Mouse (Mus musculus): ENCODE results near the gene Rusc2. TPM values are rescaled to one million over a fixed set of nuclear protein-coding genes. Genes with fewer than 3 reads are reported as not detected.

The Rusc2 gene
- total and polyA plus RNA-seq, 3 experiments = 2.4 to 7.3 TPM; not detected in 1

- Histone ChIP-seq H3K36me3 (ENCODE audit: control insufficient read depth in 1 of 2, insufficient read depth in 2 of 2, low read length in 2 of 2) (no peaks in the 10 kb centered on the region; a peak in 1 of 4 replicates), H3K27me3 (ENCODE audit: control insufficient read depth in 1 of 2, insufficient read depth in 2 of 2, low read length in 2 of 2) (no peaks in the 10 kb centered on the region), H3K9ac (ENCODE audit: control insufficient read depth, low read depth, low read length, poor library complexity, severe bottlenecking) (no peak within 1 kb of the TSS), H3K4me1 (ENCODE audit: control insufficient read depth in 1 of 2, insufficient read depth in 2 of 2, low read length in 2 of 2) (no peaks in the 10 kb centered on the region), H3K4me3 (ENCODE audit: control insufficient read depth in 1 of 2, insufficient read depth in 1 of 2, low read depth in 2 of 2, low read length in 2 of 2) (no peak within 1 kb of the TSS), H3K9me3 (replicated peaks; ENCODE audit: insufficient read depth, low read length) (no peaks in the 10 kb centered on the region), H3K79me2 (ENCODE audit: control insufficient read depth, insufficient read depth, low read length, poor library complexity) (no peaks in the 10 kb centered on the region), H3K27ac (ENCODE audit: control insufficient read depth, low read depth, low read length) (no peak within 1 kb of the TSS)
- no peak for DNase-seq (ENCODE audit: low read depth, low spot score)
- TF ChIP-seq MAX (IDR thresholded peaks at IDR 0.05; ENCODE audit: low read length) (no peak), MYC (IDR thresholded peaks at IDR 0.05; ENCODE audit: low read depth, low read length) (no peak), MAZ (IDR thresholded peaks at IDR 0.05; ENCODE audit: low read depth, low read length) (no peak), NELFE (IDR thresholded peaks at IDR 0.05; ENCODE audit: low read depth, low read length) (no peak), CHD1 (IDR thresholded peaks at IDR 0.05; ENCODE audit: low read depth, low read length) (no peak), GATA1 (IDR thresholded peaks at IDR 0.05; ENCODE audit: low read depth, low read length) (no peak), SIN3A (IDR thresholded peaks at IDR 0.05; ENCODE audit: low read length) (no peak), MAFK (IDR thresholded peaks at IDR 0.05; ENCODE audit: borderline replicate concordance, low read depth, low read length) (no peak), USF1 (IDR thresholded peaks at IDR 0.05; ENCODE audit: low read depth, low read length) (no peak), TCF12 (IDR thresholded peaks at IDR 0.05; ENCODE audit: low read depth, low read length) (no peak)
Measured at GRCm38 (mm10) chr4:43428946-43429345, 47.2 kb downstream of the Rusc2 start, which contains the start of gene Fam166b. Gene Fam166b (minus strand): TSS chr4:43429134.

- no peaks in the 10 kb centered on the region for H3K36me3 ChIP-seq (ENCODE audit: control insufficient read depth in 1 of 2, insufficient read depth in 2 of 2, low read length in 2 of 2)
- DNase-seq (ENCODE audit: low read depth, low spot score) = peak; percentile 91
- H3K9ac ChIP-seq (ENCODE audit: control insufficient read depth, low read depth, low read length, poor library complexity, severe bottlenecking) = no peak overlapping the region
- H3K79me2 ChIP-seq (ENCODE audit: control insufficient read depth, insufficient read depth, low read length, poor library complexity) = no peaks in the 10 kb centered on the region
- H3K9me3 ChIP-seq (replicated peaks; ENCODE audit: insufficient read depth, low read length) = no peaks in the 10 kb centered on the region
- TF ChIP-seq GATA1 (IDR thresholded peaks at IDR 0.05; ENCODE audit: low read depth, low read length) (peak; percentile 55; the same call in 1 of the 2 replicates), CTCF (IDR thresholded peaks at IDR 0.05 in 2 of 3, conservative IDR thresholded peaks at IDR 0.05 in 1 of 3; ENCODE audit: control insufficient read depth in 1 of 3, insufficient read depth in 1 of 3, low read depth in 2 of 3, low read length in 3 of 3, poor library complexity in 1 of 3, severe bottlenecking in 1 of 3) (peak; percentile 72 to 95 (median 87)), TCF12 (IDR thresholded peaks at IDR 0.05; ENCODE audit: low read depth, low read length) (no peak), SMC3 (IDR thresholded peaks at IDR 0.05; ENCODE audit: low read depth, low read length) (peak; percentile 91), ZC3H11A (IDR thresholded peaks at IDR 0.05; ENCODE audit: low read depth, low read length) (peak; percentile 93), POLR2AphosphoS2 (IDR thresholded peaks at IDR 0.05; ENCODE audit: low read length) (no peak), RAD21 (IDR thresholded peaks at IDR 0.05; ENCODE audit: low read depth, low read length) (peak; percentile 95)
- H3K4me1 ChIP-seq (ENCODE audit: control insufficient read depth in 1 of 2, insufficient read depth in 2 of 2, low read length in 2 of 2) = no peaks in the 10 kb centered on the region
- H3K4me3 ChIP-seq (ENCODE audit: control insufficient read depth in 1 of 2, insufficient read depth in 1 of 2, low read depth in 2 of 2, low read length in 2 of 2) = no peak overlapping the region
- no peaks in the 10 kb centered on the region for H3K27me3 ChIP-seq (ENCODE audit: control insufficient read depth in 1 of 2, insufficient read depth in 2 of 2, low read length in 2 of 2)
- H3K27ac ChIP-seq (ENCODE audit: control insufficient read depth, low read depth, low read length) = no peak overlapping the region
Measured at GRCm38 (mm10) chr4:43431690-43432089, 49.9 kb downstream of the Rusc2 start.

DNA sequence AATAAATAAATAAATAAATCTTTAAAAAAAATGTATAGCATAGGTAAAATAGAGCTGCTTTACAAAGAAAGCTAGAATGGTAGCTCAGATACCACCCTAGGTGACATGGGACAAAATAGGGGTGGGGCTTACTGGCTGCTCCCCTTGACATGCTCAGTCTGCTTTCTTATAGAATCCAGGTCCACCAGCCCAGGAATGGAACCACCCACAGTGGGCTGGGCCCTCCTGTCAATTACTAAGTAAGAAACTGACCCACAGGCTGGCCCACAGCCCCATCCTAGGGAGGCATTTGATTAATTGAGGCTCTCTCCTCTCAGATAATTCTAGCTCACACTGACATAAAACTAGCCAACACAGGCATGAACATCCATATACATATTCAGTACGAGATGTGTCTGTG, 51.1 kb downstream of the Rusc2 start:
- H3K4me3 ChIP-seq (ENCODE audit: control insufficient read depth in 1 of 2, insufficient read depth in 1 of 2, low read depth in 2 of 2, low read length in 2 of 2) = no peak overlapping the region
- no peak for TF ChIP-seq ZC3H11A (IDR thresholded peaks at IDR 0.05; ENCODE audit: low read depth, low read length)
- TF ChIP-seq ZMIZ1 (IDR thresholded peaks at IDR 0.05; ENCODE audit: low read depth, low read length) = no peak
- no peak for TF ChIP-seq MAZ (IDR thresholded peaks at IDR 0.05; ENCODE audit: low read depth, low read length)
- no peak for TF ChIP-seq RAD21 (IDR thresholded peaks at IDR 0.05; ENCODE audit: low read depth, low read length)
- no peak for TF ChIP-seq CTCF (IDR thresholded peaks at IDR 0.05 in 2 of 3, conservative IDR thresholded peaks at IDR 0.05 in 1 of 3; ENCODE audit: control insufficient read depth in 1 of 3, insufficient read depth in 1 of 3, low read depth in 2 of 3, low read length in 3 of 3, poor library complexity in 1 of 3, severe bottlenecking in 1 of 3)
- TF ChIP-seq ELF1 (IDR thresholded peaks at IDR 0.05; ENCODE audit: low read depth, low read length) = no peak
- TF ChIP-seq UBTF (IDR thresholded peaks at IDR 0.05; ENCODE audit: borderline replicate concordance, insufficient read depth, low read depth, low read length) = no peak
- TF ChIP-seq MYB (IDR thresholded peaks at IDR 0.05; ENCODE audit: low read depth, low read length) = no peak
- TF ChIP-seq NELFE (IDR thresholded peaks at IDR 0.05; ENCODE audit: low read depth, low read length) = no peak
- TF ChIP-seq SMC3 (IDR thresholded peaks at IDR 0.05; ENCODE audit: low read depth, low read length) = no peak
- TF ChIP-seq MEF2A (IDR thresholded peaks at IDR 0.05; ENCODE audit: extremely low read depth, insufficient replicate concordance, low read depth, low read length, poor library complexity, severe bottlenecking) = no peak
- TF ChIP-seq GATA1 (IDR thresholded peaks at IDR 0.05; ENCODE audit: low read depth, low read length) = no peak
- TF ChIP-seq EP300 (IDR thresholded peaks at IDR 0.05; ENCODE audit: low read depth in 1 of 2, low read length in 2 of 2) = no peak
- no peak for TF ChIP-seq MYC (IDR thresholded peaks at IDR 0.05; ENCODE audit: low read depth, low read length)
- no peaks in the 10 kb centered on the region for H3K79me2 ChIP-seq (ENCODE audit: control insufficient read depth, insufficient read depth, low read length, poor library complexity)
- H3K9ac ChIP-seq (ENCODE audit: control insufficient read depth, low read depth, low read length, poor library complexity, severe bottlenecking) = no peak overlapping the region
- no peak for DNase-seq (ENCODE audit: low read depth, low spot score)
- no peak overlapping the region for H3K27ac ChIP-seq (ENCODE audit: control insufficient read depth, low read depth, low read length)
- H3K27me3 ChIP-seq (ENCODE audit: control insufficient read depth in 1 of 2, insufficient read depth in 2 of 2, low read length in 2 of 2) = no peaks in the 10 kb centered on the region
- H3K4me1 ChIP-seq (ENCODE audit: control insufficient read depth in 1 of 2, insufficient read depth in 2 of 2, low read length in 2 of 2) = no peaks in the 10 kb centered on the region
- no peaks in the 10 kb centered on the region for H3K36me3 ChIP-seq (ENCODE audit: control insufficient read depth in 1 of 2, insufficient read depth in 2 of 2, low read length in 2 of 2)
- no peaks in the 10 kb centered on the region for H3K9me3 ChIP-seq (replicated peaks; ENCODE audit: insufficient read depth, low read length)

Data from MEL (cell line).